Mouse (Mus musculus): ENCODE data around the gene E2f2. TPM values are rescaled to one million over a fixed set of nuclear protein-coding genes. Genes with fewer than 3 reads are reported as not detected.

Gene E2f2
- polyA plus RNA-seq, 1 experiment from 2014 or later, result 7.3 TPM

- peaks cover 7% of the 10 kb centered on the region for H3K36me3 ChIP-seq (ENCODE audit: insufficient read depth, low read length)
- no peaks in the 10 kb centered on the region for H3K9me3 ChIP-seq (ENCODE audit: low read length)
- no peaks in the 10 kb centered on the region for H3K4me1 ChIP-seq (ENCODE audit: insufficient read depth, low read length)
- no peaks in the 10 kb centered on the region for H3K27me3 ChIP-seq (ENCODE audit: insufficient read depth, low read length)
- WGBS, result 66% methylated on average over 9 of the region's 9 CpGs
- H3K27ac ChIP-seq (ENCODE audit: low read length), result no peak overlapping the region
- no peak overlapping the region for H3K4me3 ChIP-seq (ENCODE audit: low read length)
- no peak for ATAC-seq (ENCODE audit: low FRiP score, low TSS enrichment)
- H3K9ac ChIP-seq (replicated peaks; ENCODE audit: low read length), result no peak overlapping the region
- no peak overlapping the region for H3K4me2 ChIP-seq (replicated peaks; ENCODE audit: low read depth, low read length)
These were observed 23.4 kb downstream of the E2f2 start for GRCm38 (mm10) chr4:136195629-136196028.

- Histone ChIP-seq H3K27ac (ENCODE audit: low read length) (no peak overlapping the region), H3K27me3 (ENCODE audit: insufficient read depth, low read length) (no peaks in the 10 kb centered on the region), H3K4me3 (ENCODE audit: low read length) (no peak overlapping the region), H3K4me1 (ENCODE audit: insufficient read depth, low read length) (no peaks in the 10 kb centered on the region), H3K36me3 (ENCODE audit: insufficient read depth, low read length) (peaks cover 7% of the 10 kb centered on the region), H3K4me2 (replicated peaks; ENCODE audit: low read depth, low read length) (no peak overlapping the region), H3K9ac (replicated peaks; ENCODE audit: low read length) (no peak overlapping the region), H3K9me3 (ENCODE audit: low read length) (no peaks in the 10 kb centered on the region)
- no peak for ATAC-seq (ENCODE audit: low FRiP score, low TSS enrichment)
- WGBS, result 69% methylated on average over 10 of the region's 10 CpGs
These were observed 24.0 kb downstream of the E2f2 start for GRCm38 (mm10) chr4:136196201-136196600.

GRCm38 (mm10) chr4:136198846-136199245 is 26.7 kb downstream of the E2f2 start:
- ATAC-seq (ENCODE audit: low FRiP score, low TSS enrichment), result no peak
- 78% methylated on average over 7 of the region's 7 CpGs for WGBS

GRCm38 (mm10) chr4:136199562-136200292 is 27.5 kb downstream of the E2f2 start:
- 0 out of 2 replicates have a peak, but pooled peaks have one; percentile 12 for ATAC-seq (ENCODE audit: low FRiP score, low TSS enrichment)
- H3K27ac ChIP-seq (ENCODE audit: low read length), result no peak overlapping the region
- no peak overlapping the region for H3K4me3 ChIP-seq (ENCODE audit: low read length)
- no peaks in the 10 kb centered on the region for H3K27me3 ChIP-seq (ENCODE audit: insufficient read depth, low read length)
- no peak overlapping the region for H3K4me2 ChIP-seq (replicated peaks; ENCODE audit: low read depth, low read length)
- H3K9ac ChIP-seq (replicated peaks; ENCODE audit: low read length), result no peak overlapping the region
- H3K36me3 ChIP-seq (ENCODE audit: insufficient read depth, low read length), result no peaks in the 10 kb centered on the region
- peaks cover 3% of the 10 kb centered on the region; the same call in 1 of the 2 replicates for H3K4me1 ChIP-seq (ENCODE audit: insufficient read depth, low read length)
- WGBS, result 30% methylated on average over 9 of the region's 9 CpGs
- H3K9me3 ChIP-seq (ENCODE audit: low read length), result no peaks in the 10 kb centered on the region

More at GRCm38 (mm10) chr4:136198846-136199245, 26.7 kb downstream of the E2f2 start:
- peaks cover 4% of the 10 kb centered on the region; the same call in 1 of the 2 replicates for H3K36me3 ChIP-seq (ENCODE audit: insufficient read depth, low read length)
- no peak overlapping the region for H3K27ac ChIP-seq (ENCODE audit: low read length)
- no peak overlapping the region for H3K9ac ChIP-seq (replicated peaks; ENCODE audit: low read length)
- H3K27me3 ChIP-seq (ENCODE audit: insufficient read depth, low read length), result no peaks in the 10 kb centered on the region
- H3K4me2 ChIP-seq (replicated peaks; ENCODE audit: low read depth, low read length), result no peak overlapping the region
- no peaks in the 10 kb centered on the region for H3K9me3 ChIP-seq (ENCODE audit: low read length)
- no peak overlapping the region for H3K4me3 ChIP-seq (ENCODE audit: low read length)
- H3K4me1 ChIP-seq (ENCODE audit: insufficient read depth, low read length), result peaks cover 3% of the 10 kb centered on the region; the same call in 1 of the 2 replicates

GRCm38 (mm10) chr4:136202509-136202908 is 30.3 kb downstream of the E2f2 start:
- WGBS, result 4% methylated on average over 9 of the region's 9 CpGs
- peaks cover 15% of the 10 kb centered on the region for H3K4me1 ChIP-seq (ENCODE audit: insufficient read depth, low read length)
- no peak overlapping the region for H3K27ac ChIP-seq (ENCODE audit: low read length)
- H3K27me3 ChIP-seq (ENCODE audit: insufficient read depth, low read length), result no peaks in the 10 kb centered on the region; the same call in 1 of the 2 replicates
- no peak overlapping the region for H3K4me2 ChIP-seq (replicated peaks; ENCODE audit: low read depth, low read length)
- H3K9me3 ChIP-seq (ENCODE audit: low read length), result no peaks in the 10 kb centered on the region
- H3K36me3 ChIP-seq (ENCODE audit: insufficient read depth, low read length), result no peaks in the 10 kb centered on the region
- ATAC-seq (ENCODE audit: low FRiP score, low TSS enrichment), result no peak
- no peak overlapping the region for H3K4me3 ChIP-seq (ENCODE audit: low read length)
- H3K9ac ChIP-seq (replicated peaks; ENCODE audit: low read length), result no peak overlapping the region

- Histone ChIP-seq H3K9me3 (ENCODE audit: low read length) (no peaks in the 10 kb centered on the region), H3K27me3 (ENCODE audit: insufficient read depth, low read length) (no peaks in the 10 kb centered on the region; the same call in 1 of the 2 replicates), H3K4me1 (ENCODE audit: insufficient read depth, low read length) (peaks cover 16% of the 10 kb centered on the region), H3K36me3 (ENCODE audit: insufficient read depth, low read length) (no peaks in the 10 kb centered on the region), H3K4me3 (ENCODE audit: low read length) (no peak overlapping the region), H3K4me2 (replicated peaks; ENCODE audit: low read depth, low read length) (no peak overlapping the region), H3K27ac (ENCODE audit: low read length) (no peak overlapping the region), H3K9ac (replicated peaks; ENCODE audit: low read length) (no peak overlapping the region)
- 68% methylated on average over 2 of the region's 2 CpGs for WGBS
- no peak for ATAC-seq (ENCODE audit: low FRiP score, low TSS enrichment)
These were observed 32.6 kb downstream of the E2f2 start for GRCm38 (mm10) chr4:136204775-136205174.

GRCm38 (mm10) chr4:136206033-136206893 is 34.1 kb downstream of the E2f2 start, which contains the start of gene Asap3:
TSS of gene Asap3 (plus strand) at chr4:136206365.
- under 1% methylated on average over 52 of the region's 54 CpGs for WGBS
- H3K4me3 ChIP-seq (ENCODE audit: low read length), result peak within 1 kb of the TSS; percentile 65
- peak within 1 kb of the TSS; percentile 96 for H3K4me2 ChIP-seq (replicated peaks; ENCODE audit: low read depth, low read length)
- peaks cover 16% of the 10 kb centered on the region for H3K4me1 ChIP-seq (ENCODE audit: insufficient read depth, low read length)
- peak; percentile 95 for ATAC-seq (ENCODE audit: low FRiP score, low TSS enrichment)
- H3K9me3 ChIP-seq (ENCODE audit: low read length), result no peaks in the 10 kb centered on the region
- no peaks in the 10 kb centered on the region; the same call in 1 of the 2 replicates for H3K27me3 ChIP-seq (ENCODE audit: insufficient read depth, low read length)
- H3K27ac ChIP-seq (ENCODE audit: low read length), result peak within 1 kb of the TSS; percentile 40; the same call in 1 of the 2 replicates
- H3K36me3 ChIP-seq (ENCODE audit: insufficient read depth, low read length), result no peaks in the 10 kb centered on the region
- H3K9ac ChIP-seq (replicated peaks; ENCODE audit: low read length), result peak within 1 kb of the TSS; percentile 71

GRCm38 (mm10) chr4:136206943-136207342 is 34.7 kb downstream of the E2f2 start:
- Histone ChIP-seq H3K27ac (ENCODE audit: low read length) (no peak overlapping the region), H3K36me3 (ENCODE audit: insufficient read depth, low read length) (no peaks in the 10 kb centered on the region), H3K4me2 (replicated peaks; ENCODE audit: low read depth, low read length) (peak overlapping the region; percentile 96), H3K4me1 (ENCODE audit: insufficient read depth, low read length) (peaks cover 16% of the 10 kb centered on the region), H3K4me3 (ENCODE audit: low read length) (peak overlapping the region; percentile 65), H3K9me3 (ENCODE audit: low read length) (no peaks in the 10 kb centered on the region), H3K27me3 (ENCODE audit: insufficient read depth, low read length) (no peaks in the 10 kb centered on the region; the same call in 1 of the 2 replicates), H3K9ac (replicated peaks; ENCODE audit: low read length) (peak overlapping the region; percentile 71)
- WGBS, result 8% methylated on average over 6 of the region's 6 CpGs
- ATAC-seq (ENCODE audit: low FRiP score, low TSS enrichment), result no peak

GRCm38 (mm10) chr4:136210931-136211330 is 38.7 kb downstream of the E2f2 start:
- no peak overlapping the region for H3K27ac ChIP-seq (ENCODE audit: low read length)
- no peak overlapping the region for H3K4me2 ChIP-seq (replicated peaks; ENCODE audit: low read depth, low read length)
- no peaks in the 10 kb centered on the region for H3K36me3 ChIP-seq (ENCODE audit: insufficient read depth, low read length)
- 64% methylated on average over 9 of the region's 9 CpGs for WGBS
- H3K4me1 ChIP-seq (ENCODE audit: insufficient read depth, low read length), result peaks cover 14% of the 10 kb centered on the region
- H3K9ac ChIP-seq (replicated peaks; ENCODE audit: low read length), result no peak overlapping the region
- no peak for ATAC-seq (ENCODE audit: low FRiP score, low TSS enrichment)
- no peak overlapping the region for H3K4me3 ChIP-seq (ENCODE audit: low read length)
- H3K27me3 ChIP-seq (ENCODE audit: insufficient read depth, low read length), result no peaks in the 10 kb centered on the region; the same call in 1 of the 2 replicates
- no peaks in the 10 kb centered on the region for H3K9me3 ChIP-seq (ENCODE audit: low read length)
